Mouse (Mus musculus) CD4-positive, CD25-positive, alpha-beta regulatory T cell, adult 9 weeks (primary cell): ENCODE data around the gene Gdnf. TPM values are rescaled to one million over a fixed set of nuclear protein-coding genes. Genes with fewer than 3 reads are reported as not detected.

ENCODE experiments used
- polyA plus RNA-seq: library from polyadenylated mRNA; unstranded; fragments of 100-300 nt; shearing (Covaris generic); gene quantifications from one replicate; pipeline ENCODE4 v1.2.1, GENCODE M21; 2017

The Gdnf gene
- polyA plus RNA-seq, result not detected

DNA sequence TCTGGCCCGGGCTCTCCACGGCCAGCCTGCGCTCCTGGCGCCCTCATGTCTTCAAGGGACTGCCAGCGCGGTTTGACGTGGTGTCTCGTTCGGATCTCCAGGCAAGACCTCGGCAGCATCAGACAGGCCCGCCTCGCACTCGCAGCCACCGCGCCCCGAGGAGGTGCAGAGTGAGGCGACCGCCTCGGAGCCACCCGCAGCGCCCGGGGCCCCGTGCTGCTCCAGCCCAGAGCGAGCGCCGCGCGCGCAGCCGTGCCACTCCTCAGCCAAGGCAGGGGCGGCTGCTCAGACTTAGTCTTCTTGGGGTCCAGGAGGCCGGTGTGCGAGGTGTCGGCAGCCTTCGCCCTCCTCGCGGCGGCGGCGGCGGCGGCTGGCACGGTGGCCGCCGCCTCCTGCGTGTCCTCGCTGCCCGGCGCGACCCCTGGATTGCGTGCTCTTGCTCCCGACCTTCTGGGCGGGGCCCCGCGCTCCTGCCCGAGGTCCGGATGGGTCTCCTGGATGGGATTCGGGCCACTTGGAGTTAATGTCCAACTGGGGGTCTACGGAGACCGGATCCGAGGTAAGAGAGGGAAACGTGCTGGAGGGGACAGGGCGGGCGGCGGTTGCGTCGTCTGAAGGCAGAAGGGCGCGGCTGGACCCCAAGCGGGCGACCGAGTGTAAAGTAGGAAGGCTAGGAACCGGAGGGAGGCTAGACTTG is at the start of gene Gdnf:
Gene Gdnf, plus strand, starts transcription at position 291 of the 697 bp plus-strand sequence.

